Mouse (Mus musculus): ENCODE measurements around the gene Rrp1. TPM values are rescaled to one million over a fixed set of nuclear protein-coding genes. Genes with fewer than 3 reads are reported as not detected.

The Rrp1 gene
- polyA plus RNA-seq (2014; fragmentation: Nextera tagmentation; extraction: Ambion mirVana) = 277 and 293 TPM in 2 replicates

DNA sequence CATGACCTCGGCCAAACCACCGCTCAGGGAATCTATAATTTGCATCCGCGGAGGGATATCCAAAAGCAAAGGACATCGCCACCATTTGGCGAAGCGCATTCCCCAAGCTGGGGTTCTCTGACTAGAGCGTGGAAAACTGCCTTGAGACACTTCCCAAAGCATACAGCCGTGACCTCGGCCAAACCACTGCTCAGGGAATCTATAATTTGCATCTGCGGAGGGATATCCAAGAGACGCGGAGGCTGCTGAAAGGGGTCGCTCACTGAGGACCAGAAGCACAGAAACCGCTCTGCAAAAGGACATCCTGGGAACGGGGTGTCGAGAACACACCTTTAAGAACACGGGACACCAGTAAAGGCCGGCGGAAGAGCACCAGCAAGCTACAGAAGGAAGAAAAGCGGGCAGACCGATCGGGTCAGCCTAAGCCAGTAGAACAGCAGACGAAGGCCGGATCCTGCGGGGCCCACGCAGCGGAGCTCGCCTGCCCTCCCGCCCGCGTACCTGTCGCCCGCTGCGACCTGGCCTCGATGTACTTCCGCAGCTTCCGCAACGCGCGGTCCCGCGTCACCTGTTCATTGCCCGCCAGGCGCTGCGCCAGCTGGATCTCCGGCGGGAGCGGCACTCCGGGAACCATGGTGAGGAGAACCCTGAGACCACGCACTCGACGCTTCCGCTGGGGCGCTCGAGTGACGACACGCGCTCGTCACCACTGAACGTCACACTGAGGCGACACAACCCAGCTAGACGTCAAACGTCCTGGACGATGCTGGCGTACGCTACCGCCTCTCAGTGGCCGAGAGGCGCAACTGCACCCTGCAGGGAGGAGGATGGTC lies at the start of gene Rrp1:
Gene Rrp1, minus strand, starts transcription at position 725 of the 833 bp plus-strand sequence.
- H3K4me2 ChIP-seq = peak within 1 kb of the TSS; percentile 95
- WGBS = under 1% methylated on average over 69 of the region's 70 CpGs
- peak within 1 kb of the TSS; percentile 67; the same call in 1 of the 2 replicates for H3K27ac ChIP-seq (ENCODE audit: low read depth, low read length)
- no peaks in the 10 kb centered on the region for H3K9me3 ChIP-seq (ENCODE audit: control insufficient read depth, low read length)
- H3K4me1 ChIP-seq (replicated peaks; ENCODE audit: control insufficient read depth, insufficient read depth, low read length) = peaks cover 5% of the 10 kb centered on the region
- H3K27me3 ChIP-seq (replicated peaks; ENCODE audit: control insufficient read depth, insufficient read depth, low read length) = no peaks in the 10 kb centered on the region
- peak within 1 kb of the TSS; percentile 97 for H3K4me3 ChIP-seq (ENCODE audit: low read depth, low read length)
- DNase-seq (ENCODE audit: low spot score) (peak; percentile 95), ATAC-seq (replicated peaks; ENCODE audit: low FRiP score) (peak; percentile 90)
- peaks cover 29% of the 10 kb centered on the region for H3K36me3 ChIP-seq (ENCODE audit: control insufficient read depth, insufficient read depth, low read length)
- H3K9ac ChIP-seq (ENCODE audit: low read depth, low read length) = peak within 1 kb of the TSS; percentile 93

GRCm38 (mm10) chr10:78461767-78462166 lies 48.9 kb upstream of the Rrp1 start:
- H3K27ac ChIP-seq (ENCODE audit: low read depth, low read length) = no peak overlapping the region
- 67% methylated on average over 4 of the region's 4 CpGs for WGBS

DNA sequence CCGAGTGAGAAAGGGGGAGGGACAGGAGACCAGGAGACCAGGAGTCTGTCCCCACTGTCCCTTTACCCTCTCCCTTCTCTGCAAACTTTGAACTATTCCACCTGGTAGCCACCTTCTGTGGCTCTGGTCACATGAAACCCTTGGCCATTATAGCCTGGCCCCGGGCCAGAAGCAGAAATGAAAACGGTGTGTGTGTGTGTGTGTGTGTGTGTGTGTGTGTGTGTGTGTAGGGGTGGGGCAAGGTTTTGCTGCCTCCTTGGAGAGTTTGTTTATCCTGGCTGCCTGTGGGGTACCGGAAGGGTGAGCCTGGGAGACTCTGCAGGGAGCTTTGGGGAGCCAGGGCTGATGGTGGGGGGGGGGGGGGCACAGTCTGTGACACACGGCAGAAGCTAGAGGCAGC lies 47.6 kb upstream of the Rrp1 start:
- 64% methylated on average over 5 of the region's 5 CpGs for WGBS
- H3K4me1 ChIP-seq (replicated peaks; ENCODE audit: control insufficient read depth, insufficient read depth, low read length) = peaks cover 21% of the 10 kb centered on the region

More at GRCm38 (mm10) chr10:78461767-78462166, 48.9 kb upstream of the Rrp1 start:
- Histone ChIP-seq H3K27me3 (replicated peaks; ENCODE audit: control insufficient read depth, insufficient read depth, low read length) (no peaks in the 10 kb centered on the region), H3K9me3 (ENCODE audit: control insufficient read depth, low read length) (no peaks in the 10 kb centered on the region), H3K4me1 (replicated peaks; ENCODE audit: control insufficient read depth, insufficient read depth, low read length) (peaks cover 21% of the 10 kb centered on the region), H3K36me3 (ENCODE audit: control insufficient read depth, insufficient read depth, low read length) (no peaks in the 10 kb centered on the region), H3K9ac (ENCODE audit: low read depth, low read length) (no peak overlapping the region), H3K4me3 (ENCODE audit: low read depth, low read length) (no peak overlapping the region), H3K4me2 (no peak overlapping the region)
- DNase-seq (ENCODE audit: low spot score) (no peak), ATAC-seq (replicated peaks; ENCODE audit: low FRiP score) (no peak)

GRCm38 (mm10) chr10:78458348-78459111 lies 45.7 kb upstream of the Rrp1 start:
- Histone ChIP-seq H3K9ac (ENCODE audit: low read depth, low read length) (no peak overlapping the region), H3K27ac (ENCODE audit: low read depth, low read length) (no peak overlapping the region), H3K4me2 (no peak overlapping the region), H3K4me3 (ENCODE audit: low read depth, low read length) (no peak overlapping the region), H3K27me3 (replicated peaks; ENCODE audit: control insufficient read depth, insufficient read depth, low read length) (no peaks in the 10 kb centered on the region), H3K9me3 (ENCODE audit: control insufficient read depth, low read length) (no peaks in the 10 kb centered on the region), H3K36me3 (ENCODE audit: control insufficient read depth, insufficient read depth, low read length) (no peaks in the 10 kb centered on the region), H3K4me1 (replicated peaks; ENCODE audit: control insufficient read depth, insufficient read depth, low read length) (peaks cover 11% of the 10 kb centered on the region)
- ATAC-seq (replicated peaks; ENCODE audit: low FRiP score) = no peak
- 75% methylated on average over 5 of the region's 5 CpGs for WGBS
- no peak for DNase-seq (ENCODE audit: low spot score)

More for the DNA sequence above, 47.6 kb upstream of the Rrp1 start:
- H3K27ac ChIP-seq (ENCODE audit: low read depth, low read length) = no peak overlapping the region
- no peak for ATAC-seq (replicated peaks; ENCODE audit: low FRiP score)
- H3K9me3 ChIP-seq (ENCODE audit: control insufficient read depth, low read length) = no peaks in the 10 kb centered on the region
- H3K36me3 ChIP-seq (ENCODE audit: control insufficient read depth, insufficient read depth, low read length) = no peaks in the 10 kb centered on the region
- no peaks in the 10 kb centered on the region for H3K27me3 ChIP-seq (replicated peaks; ENCODE audit: control insufficient read depth, insufficient read depth, low read length)
- H3K9ac ChIP-seq (ENCODE audit: low read depth, low read length) = no peak overlapping the region
- no peak for DNase-seq (ENCODE audit: low spot score)
- H3K4me2 ChIP-seq = no peak overlapping the region
- H3K4me3 ChIP-seq (ENCODE audit: low read depth, low read length) = no peak overlapping the region

DNA sequence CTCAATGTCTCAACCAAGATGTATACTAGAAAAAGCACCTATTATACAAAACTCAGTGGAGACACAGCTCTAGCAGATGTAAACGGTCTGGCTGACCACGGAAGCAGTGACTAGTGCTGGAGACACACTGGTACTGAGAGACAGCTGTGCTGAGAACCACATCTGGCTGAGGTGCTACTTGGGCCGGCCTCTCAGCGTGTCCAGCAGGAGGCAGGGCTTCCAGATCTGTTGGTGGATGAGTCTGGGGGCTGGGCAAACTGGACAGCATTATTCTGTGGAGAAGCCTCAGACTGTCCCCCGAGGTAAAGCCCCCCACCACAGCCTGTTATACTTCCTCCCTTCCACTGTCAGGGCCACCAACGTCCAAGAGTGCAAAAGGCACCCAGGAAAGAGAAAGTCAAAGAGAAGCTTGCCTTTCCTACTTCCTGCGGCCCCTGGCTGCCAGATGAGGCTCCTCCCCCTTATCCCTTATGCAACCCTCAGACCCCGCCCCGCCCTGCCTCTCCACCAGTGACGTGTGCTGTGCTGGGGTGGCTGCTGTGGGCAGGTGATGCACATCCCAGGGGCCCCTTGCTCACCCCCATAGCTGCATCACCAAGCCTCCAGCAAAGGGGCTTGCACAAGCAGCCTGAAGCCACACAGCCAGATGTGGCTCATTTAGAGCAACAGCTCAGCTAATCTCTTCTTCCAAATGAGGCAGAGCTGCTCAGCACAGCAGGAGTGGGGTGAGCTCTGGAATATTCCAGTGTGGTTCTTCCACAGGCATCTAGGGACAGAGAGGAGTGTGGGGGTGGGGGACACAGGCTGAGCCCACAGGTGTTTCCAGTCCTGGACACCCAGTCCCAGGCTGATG lies 44.9 kb upstream of the Rrp1 start:
- Histone ChIP-seq H3K9me3 (ENCODE audit: control insufficient read depth, low read length) (no peaks in the 10 kb centered on the region), H3K27me3 (replicated peaks; ENCODE audit: control insufficient read depth, insufficient read depth, low read length) (no peaks in the 10 kb centered on the region), H3K4me1 (replicated peaks; ENCODE audit: control insufficient read depth, insufficient read depth, low read length) (peaks cover 9% of the 10 kb centered on the region), H3K27ac (ENCODE audit: low read depth, low read length) (no peak overlapping the region), H3K36me3 (ENCODE audit: control insufficient read depth, insufficient read depth, low read length) (no peaks in the 10 kb centered on the region), H3K4me2 (peak overlapping the region; percentile 44), H3K9ac (ENCODE audit: low read depth, low read length) (peak overlapping the region; percentile 0; the same call in 1 of the 2 replicates), H3K4me3 (ENCODE audit: low read depth, low read length) (0 out of 2 replicates have a peak overlapping the region, but pooled peaks have one; percentile 8)
- peak; percentile 75 for ATAC-seq (replicated peaks; ENCODE audit: low FRiP score)
- 23% methylated on average over 10 of the region's 10 CpGs for WGBS
- peak; percentile 63 for DNase-seq (ENCODE audit: low spot score)

GRCm38 (mm10) chr10:78456696-78457095 lies 43.9 kb upstream of the Rrp1 start:
- H3K9ac ChIP-seq (ENCODE audit: low read depth, low read length) = no peak overlapping the region
- ATAC-seq (replicated peaks; ENCODE audit: low FRiP score) (no peak), DNase-seq (ENCODE audit: low spot score) (no peak)
- no peak overlapping the region for H3K4me3 ChIP-seq (ENCODE audit: low read depth, low read length)
- peaks cover 9% of the 10 kb centered on the region for H3K4me1 ChIP-seq (replicated peaks; ENCODE audit: control insufficient read depth, insufficient read depth, low read length)
- H3K27me3 ChIP-seq (replicated peaks; ENCODE audit: control insufficient read depth, insufficient read depth, low read length) = no peaks in the 10 kb centered on the region
- no peak overlapping the region for H3K27ac ChIP-seq (ENCODE audit: low read depth, low read length)
- H3K4me2 ChIP-seq = no peak overlapping the region
- WGBS = 94% methylated on average over 13 of the region's 13 CpGs
- H3K36me3 ChIP-seq (ENCODE audit: control insufficient read depth, insufficient read depth, low read length) = no peaks in the 10 kb centered on the region
- H3K9me3 ChIP-seq (ENCODE audit: control insufficient read depth, low read length) = no peaks in the 10 kb centered on the region

- Histone ChIP-seq H3K4me3 (ENCODE audit: low read depth, low read length) (no peak overlapping the region), H3K36me3 (ENCODE audit: control insufficient read depth, insufficient read depth, low read length) (no peaks in the 10 kb centered on the region; the same call in 1 of the 2 replicates), H3K4me2 (no peak overlapping the region), H3K4me1 (replicated peaks; ENCODE audit: control insufficient read depth, insufficient read depth, low read length) (peaks cover 4% of the 10 kb centered on the region), H3K9me3 (ENCODE audit: control insufficient read depth, low read length) (no peaks in the 10 kb centered on the region), H3K27me3 (replicated peaks; ENCODE audit: control insufficient read depth, insufficient read depth, low read length) (no peaks in the 10 kb centered on the region), H3K27ac (ENCODE audit: low read depth, low read length) (no peak overlapping the region), H3K9ac (ENCODE audit: low read depth, low read length) (no peak overlapping the region)
- WGBS = 77% methylated on average over 4 of the region's 4 CpGs
- ATAC-seq (replicated peaks; ENCODE audit: low FRiP score) = no peak
- no peak for DNase-seq (ENCODE audit: low spot score)
Observed at GRCm38 (mm10) chr10:78452641-78453040, 39.8 kb upstream of the Rrp1 start.

DNA sequence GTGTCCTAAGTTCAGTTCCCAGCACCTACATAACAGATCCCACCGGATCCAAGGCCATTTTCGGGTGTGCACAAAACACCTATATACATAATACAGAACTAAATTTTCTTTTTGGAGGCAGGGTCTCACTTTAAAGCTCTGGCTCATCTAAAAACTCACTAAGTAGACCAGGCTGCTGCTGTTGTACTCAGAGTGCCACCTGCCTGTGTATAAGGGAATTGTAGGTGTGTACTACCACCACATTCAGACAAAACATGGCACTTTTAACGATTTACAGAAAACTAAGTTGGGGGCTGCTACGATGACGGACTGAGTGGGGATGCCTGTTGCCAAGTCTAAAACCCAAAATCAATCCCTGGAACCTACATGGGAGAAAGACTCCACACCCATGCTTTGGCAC lies 37.9 kb upstream of the Rrp1 start:
- WGBS = 86% methylated on average over 5 of the region's 5 CpGs
- no peak overlapping the region for H3K4me2 ChIP-seq
- H3K9me3 ChIP-seq (ENCODE audit: control insufficient read depth, low read length) = no peaks in the 10 kb centered on the region
- no peak overlapping the region for H3K27ac ChIP-seq (ENCODE audit: low read depth, low read length)
- H3K4me3 ChIP-seq (ENCODE audit: low read depth, low read length) = no peak overlapping the region
- no peaks in the 10 kb centered on the region for H3K27me3 ChIP-seq (replicated peaks; ENCODE audit: control insufficient read depth, insufficient read depth, low read length)
- ATAC-seq (replicated peaks; ENCODE audit: low FRiP score) = no peak
- H3K4me1 ChIP-seq (replicated peaks; ENCODE audit: control insufficient read depth, insufficient read depth, low read length) = no peaks in the 10 kb centered on the region
- no peak for DNase-seq (ENCODE audit: low spot score)
- H3K36me3 ChIP-seq (ENCODE audit: control insufficient read depth, insufficient read depth, low read length) = peaks cover 3% of the 10 kb centered on the region; the same call in 1 of the 2 replicates
- H3K9ac ChIP-seq (ENCODE audit: low read depth, low read length) = no peak overlapping the region
